Mouse (Mus musculus) bone marrow macrophage, adult 2 months (primary cell): ENCODE results near the gene Wbp4. TPM values are rescaled to one million over a fixed set of nuclear protein-coding genes. Genes with fewer than 3 reads are reported as not detected.

Experiments
- H3K27ac ChIP-seq: 2 replicates; pipeline ENCODE4 v1.5.1; 2012; ENCODE audit warnings: low read depth, low read length; ENCODE audit not compliant: insufficient read depth
- H3K4me1 ChIP-seq: 2 replicates; pipeline ENCODE4 v1.6.1; 2012; ENCODE audit warnings: low read length; ENCODE audit not compliant: control insufficient read depth, insufficient read depth
- H3K4me3 ChIP-seq: 2 replicates; pipeline ENCODE4 v1.5.1; 2012; ENCODE audit warnings: mild to moderate bottlenecking, low read length, moderate library complexity; ENCODE audit not compliant: insufficient read depth
- CTCF ChIP-seq: IDR thresholded peaks from 2 replicates; pipeline ENCODE4 v1.5.1; 2012; ENCODE audit warnings: low read depth, mild to moderate bottlenecking, low read length, moderate library complexity
- POLR2A ChIP-seq: IDR thresholded peaks from 2 replicates; pipeline ENCODE4 v1.6.1; 2012; ENCODE audit warnings: mild to moderate bottlenecking, low read depth, low read length, borderline replicate concordance
- polyA plus RNA-seq: library from polyadenylated mRNA; stranded (reverse); fragments of >200 nt; gene quantifications from 2 replicates; pipeline ENCODE4 v1.2.4, GENCODE M21; 2012; ENCODE audit not compliant: missing spikeins, insufficient read depth, insufficient read length

The Wbp4 gene
- polyA plus RNA-seq, 1 experiment: 41.3 TPM

- H3K4me1 ChIP-seq: peaks cover 33% of the 10 kb centered on the region
- H3K27ac ChIP-seq: peak overlapping the region; percentile 89
- TF ChIP-seq CTCF (no peak), POLR2A (no peak)
- peak overlapping the region; percentile 64 for H3K4me3 ChIP-seq
These were observed 38.3 kb upstream of the Wbp4 start for GRCm38 (mm10) chr14:79519663-79519975.

DNA sequence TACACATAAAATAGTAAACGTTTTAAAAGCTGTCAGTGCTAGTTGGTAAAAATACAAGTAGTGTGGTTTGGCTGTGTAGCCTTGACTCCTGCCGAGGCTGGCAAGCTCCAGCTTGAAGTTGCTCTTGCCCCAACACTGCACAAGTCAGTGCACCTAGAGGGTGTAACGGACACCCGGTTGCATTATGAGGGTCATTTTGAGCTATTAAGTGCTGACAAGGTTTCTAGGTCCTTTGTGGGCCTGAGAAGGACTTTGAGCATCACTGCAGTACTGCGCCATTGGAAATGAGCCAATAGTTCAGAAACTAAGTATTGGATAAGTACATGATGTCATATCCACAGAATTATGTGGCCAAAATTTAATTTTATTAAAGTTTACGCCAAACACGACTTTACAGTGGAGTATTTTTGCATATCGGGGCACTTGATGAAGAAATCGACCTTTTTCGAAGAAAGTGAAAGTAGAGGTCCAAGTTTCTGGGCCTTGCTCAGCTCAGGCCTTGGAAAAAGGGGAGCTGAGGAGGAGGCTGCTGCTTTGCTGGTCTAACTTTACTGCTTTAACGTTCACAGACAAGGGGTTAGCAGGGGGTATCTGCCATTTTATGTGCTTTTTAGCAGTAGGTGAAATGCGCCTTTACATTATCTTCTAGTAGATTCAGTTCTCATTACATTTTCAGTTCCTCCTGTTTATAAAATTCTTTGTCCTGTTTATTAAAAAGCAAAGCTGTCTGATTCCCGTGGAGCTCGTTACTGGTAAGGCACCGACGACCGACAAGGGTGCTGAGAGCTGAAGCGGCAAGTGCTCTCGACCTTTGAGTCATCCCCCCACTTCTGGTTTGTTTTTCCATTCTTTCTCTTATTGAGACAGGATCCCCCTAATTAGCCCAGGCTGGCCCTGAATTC is 37.7 kb upstream of the Wbp4 start:
- H3K4me1 ChIP-seq: peaks cover 27% of the 10 kb centered on the region
- H3K4me3 ChIP-seq: peak overlapping the region; percentile 64
- TF ChIP-seq POLR2A: no peak
- H3K27ac ChIP-seq: peak overlapping the region; percentile 89

DNA sequence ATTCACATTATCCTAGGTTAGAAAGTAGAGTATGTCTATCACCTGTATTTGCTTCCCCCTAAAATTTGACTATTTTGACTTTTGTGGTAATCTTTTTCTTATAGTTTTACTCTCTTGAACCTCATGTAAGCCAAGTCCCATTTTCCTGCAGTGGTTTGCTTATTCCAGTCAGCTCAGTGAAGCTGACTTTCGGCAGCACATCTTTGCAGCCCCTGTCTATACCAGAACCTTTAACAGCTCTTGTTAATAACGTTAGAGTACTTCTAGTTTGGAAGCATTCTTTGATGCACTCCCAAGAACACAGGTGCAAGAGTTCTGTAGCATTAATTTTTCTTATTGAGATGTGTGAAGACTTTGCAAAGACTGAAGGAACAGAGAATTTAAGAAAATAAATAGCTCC is 36.8 kb upstream of the Wbp4 start:
- peak overlapping the region; percentile 64 for H3K4me3 ChIP-seq
- H3K4me1 ChIP-seq: peaks cover 20% of the 10 kb centered on the region
- H3K27ac ChIP-seq: peak overlapping the region; percentile 89
- TF ChIP-seq POLR2A (no peak), CTCF (no peak)

DNA sequence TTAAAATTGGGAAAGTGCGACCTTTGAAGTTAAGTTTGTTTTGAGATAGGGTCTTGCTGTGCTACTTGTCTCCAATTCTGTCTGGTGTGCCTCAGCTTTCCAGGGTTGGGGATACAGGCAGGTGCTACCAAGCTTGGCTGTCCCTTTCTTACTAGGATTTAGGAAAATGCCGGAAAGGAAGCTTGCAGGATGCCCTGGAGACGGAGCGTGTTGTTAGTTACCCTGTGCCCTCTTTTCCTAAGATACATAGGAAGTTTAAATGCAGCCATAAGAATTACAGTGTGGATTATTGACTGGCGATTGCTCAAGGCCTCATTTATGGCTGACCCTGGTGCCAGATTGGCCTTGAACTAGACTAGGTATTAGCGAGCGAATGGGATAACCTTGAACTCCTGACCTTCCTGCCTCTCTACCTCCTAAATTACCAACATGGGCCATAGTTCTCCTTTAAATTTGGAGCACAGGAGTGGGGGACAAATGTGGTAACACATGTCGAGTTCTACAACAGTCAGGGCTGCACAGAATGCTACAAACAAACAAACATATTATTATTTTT is 35.9 kb upstream of the Wbp4 start:
- peak overlapping the region; percentile 66 for H3K4me3 ChIP-seq
- H3K4me1 ChIP-seq: peaks cover 16% of the 10 kb centered on the region
- TF ChIP-seq POLR2A: no peak
- TF ChIP-seq CTCF: no peak
- peak overlapping the region; percentile 91 for H3K27ac ChIP-seq

- Histone ChIP-seq H3K4me3 (peak overlapping the region; percentile 66), H3K27ac (peak overlapping the region; percentile 91), H3K4me1 (peaks cover 18% of the 10 kb centered on the region)
- TF ChIP-seq CTCF (no peak), POLR2A (no peak)
These were observed 35.4 kb upstream of the Wbp4 start for GRCm38 (mm10) chr14:79516751-79517150.

DNA sequence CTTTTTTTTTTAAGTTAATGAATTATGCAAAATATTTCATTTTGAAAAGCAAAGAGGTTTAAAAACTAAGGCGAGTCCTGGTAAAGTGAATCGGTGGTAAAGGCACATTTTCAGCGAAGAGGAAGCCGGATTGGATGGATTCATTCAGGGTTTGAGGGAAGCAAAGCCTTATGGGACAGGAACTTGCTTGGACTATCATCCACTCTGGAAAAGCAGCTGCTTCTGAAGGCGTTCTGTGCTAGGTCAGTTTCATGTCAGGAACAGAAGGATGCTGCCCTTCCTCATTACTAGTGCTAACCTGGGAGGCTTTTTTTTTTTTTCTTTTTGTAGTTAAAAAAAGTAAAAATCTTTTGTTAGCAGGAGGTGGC is 34.9 kb upstream of the Wbp4 start:
- H3K4me3 ChIP-seq: peak overlapping the region; percentile 66
- TF ChIP-seq CTCF: no peak
- no peak for TF ChIP-seq POLR2A
- H3K27ac ChIP-seq: peak overlapping the region; percentile 91
- H3K4me1 ChIP-seq: peaks cover 19% of the 10 kb centered on the region

DNA sequence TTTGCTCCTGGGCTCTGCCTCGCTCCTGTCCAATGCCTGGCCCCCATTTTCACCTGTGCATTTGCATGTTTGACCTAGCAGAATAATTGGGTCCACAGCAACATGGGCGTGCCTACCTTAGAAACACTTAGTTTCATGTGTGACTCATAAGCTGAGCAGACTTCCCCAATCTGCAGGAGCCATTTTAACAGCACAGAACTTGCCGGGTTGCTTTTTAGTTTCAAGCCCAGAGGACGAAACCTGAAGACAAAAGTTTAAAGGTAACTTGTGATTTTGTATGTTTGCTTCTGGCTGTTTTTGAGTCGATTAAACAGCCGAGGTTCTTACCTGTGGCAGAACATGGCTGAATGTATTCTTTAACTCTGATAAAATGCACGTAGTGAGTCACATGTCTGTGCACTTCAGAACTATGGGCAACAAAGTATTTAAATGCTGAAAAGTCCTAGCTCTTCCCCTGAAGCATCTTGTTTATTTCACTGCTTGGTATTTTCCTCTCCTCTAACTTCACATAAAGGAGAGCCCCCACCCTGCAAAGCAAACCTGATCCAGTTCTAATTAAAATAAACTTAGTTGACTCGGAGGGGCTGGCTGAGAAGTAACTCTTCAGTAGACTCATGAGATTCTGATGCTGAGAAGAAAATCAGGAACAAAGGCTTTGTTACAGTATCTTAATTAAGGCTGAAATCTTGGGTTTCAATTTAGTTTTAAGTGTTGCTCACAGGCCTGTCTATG is 34.4 kb upstream of the Wbp4 start:
- H3K4me3 ChIP-seq: peak overlapping the region; percentile 66
- TF ChIP-seq CTCF (no peak), POLR2A (no peak)
- peaks cover 18% of the 10 kb centered on the region for H3K4me1 ChIP-seq
- peak overlapping the region; percentile 91 for H3K27ac ChIP-seq

DNA sequence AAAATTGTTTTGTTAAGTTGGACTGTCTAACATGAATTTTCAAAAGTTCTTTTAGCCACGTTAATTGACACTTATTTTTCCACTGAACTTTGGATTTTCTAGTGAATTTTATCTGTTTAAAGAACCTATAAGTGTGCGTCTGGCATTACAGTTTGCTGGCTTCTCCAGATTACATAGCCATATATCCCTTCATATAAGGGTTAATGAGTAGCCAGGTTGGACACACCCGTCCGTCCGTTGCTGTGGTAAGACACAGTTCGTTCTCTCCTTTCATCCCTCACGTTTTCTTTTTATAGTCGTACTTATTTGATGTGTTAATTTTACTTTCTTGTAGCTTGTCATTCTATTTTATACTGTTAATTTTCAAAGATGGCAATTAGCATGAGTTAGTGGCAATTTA is 33.8 kb upstream of the Wbp4 start:
- Histone ChIP-seq H3K4me1 (peaks cover 22% of the 10 kb centered on the region), H3K27ac (peak overlapping the region; percentile 91), H3K4me3 (peak overlapping the region; percentile 66)
- TF ChIP-seq CTCF (no peak), POLR2A (no peak)

GRCm38 (mm10) chr14:79513951-79514350 is 32.6 kb upstream of the Wbp4 start:
- no peak overlapping the region for H3K27ac ChIP-seq
- H3K4me1 ChIP-seq: peaks cover 20% of the 10 kb centered on the region
- H3K4me3 ChIP-seq: no peak overlapping the region
- TF ChIP-seq CTCF: no peak

DNA sequence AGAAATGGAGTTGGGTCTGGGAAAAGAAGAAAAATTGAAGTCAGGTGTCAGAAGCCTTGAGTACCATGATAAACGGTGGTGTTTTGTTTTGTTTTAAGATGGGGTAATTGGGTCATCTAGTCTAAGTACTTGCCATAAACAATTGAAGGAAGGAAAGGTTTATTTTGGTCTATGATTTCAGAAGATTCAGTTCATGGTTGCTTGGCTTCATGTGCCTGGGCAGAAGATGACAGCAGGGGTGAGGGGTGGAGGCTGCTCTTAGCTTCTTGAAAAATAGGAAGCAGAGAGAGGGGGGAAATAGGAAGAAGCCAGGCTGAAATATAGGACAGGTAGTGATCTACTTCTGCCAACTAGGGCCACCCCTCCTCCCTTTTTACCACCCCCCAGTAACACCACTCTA is 30.2 kb upstream of the Wbp4 start:
- Histone ChIP-seq H3K4me1 (peaks cover 35% of the 10 kb centered on the region), H3K4me3 (no peak overlapping the region), H3K27ac (0 out of 2 replicates have a peak overlapping the region, but pooled peaks have one; percentile 32)
- TF ChIP-seq CTCF (no peak), POLR2A (no peak)
